Mouse (Mus musculus): ENCODE data around the gene Abtb2.

- TF ChIP-seq CTCF (IDR thresholded peaks at IDR 0.05; ENCODE audit: borderline replicate concordance, insufficient read depth, low read length) (no peak), POLR2A (IDR thresholded peaks at IDR 0.05; ENCODE audit: low read depth, low read length) (no peak)
These were observed 24.5 kb downstream of the Abtb2 start for GRCm38 (mm10) chr2:103590645-103591044.
